Mouse (Mus musculus) hindbrain, embryonic 10.5 days (tissue): ENCODE measurements around the gene Tas2r108. TPM values are rescaled to one million over a fixed set of nuclear protein-coding genes. Genes with fewer than 3 reads are reported as not detected.

Source experiments
- DNase-seq: peaks from one replicate; pipeline ENCODE4 v3.0.0-alpha.2; 2017; ENCODE audit warnings: low spot score
- H3K27ac ChIP-seq: fragments of 300-500 bp; sonication (generic); 2 replicates; pipeline ENCODE4 v1.5.1; 2016; ENCODE audit warnings: mild to moderate bottlenecking, moderate library complexity
- H3K27me3 ChIP-seq: fragments of 300-500 bp; sonication (generic); 2 replicates; pipeline ENCODE4 v1.6.1; 2016; ENCODE audit warnings: mild to moderate bottlenecking; ENCODE audit not compliant: poor library complexity, insufficient read depth, severe bottlenecking
- H3K36me3 ChIP-seq: fragments of 300-500 bp; sonication (generic); 2 replicates; pipeline ENCODE4 v1.6.1; 2016; ENCODE audit warnings: mild to moderate bottlenecking, moderate library complexity
- H3K4me1 ChIP-seq: fragments of 300-500 bp; sonication (generic); replicated peaks from 2 replicates; pipeline ENCODE4 v1.6.1; 2016; ENCODE audit warnings: mild to moderate bottlenecking
- H3K4me3 ChIP-seq: fragments of 300-500 bp; sonication (generic); 2 replicates; pipeline ENCODE4 v1.5.1; 2016; ENCODE audit warnings: mild to moderate bottlenecking, moderate library complexity
- H3K9me3 ChIP-seq: fragments of 300-500 bp; sonication (generic); 2 replicates; pipeline ENCODE4 v1.6.1; 2016; ENCODE audit warnings: mild to moderate bottlenecking, moderate library complexity
- WGBS: fragments of 180-500 bp; shearing (Covaris S2); methylation state at CpG from one replicate; pipeline ENCODE4 v1.1.7; 2016; 5-methylcytosine and 5-hydroxymethylcytosine counted together
- polyA plus RNA-seq: library from polyadenylated mRNA; unstranded; fragments of >200 nt; fragmentation: Nextera tagmentation; extraction: Ambion mirVana; gene quantifications from 2 replicates; pipeline ENCODE4 v1.2.1, GENCODE M21; 2016

Tas2r108 gene
- 0.30 TPM in 1 of 2 replicates, not detected in the other for polyA plus RNA-seq

DNA sequence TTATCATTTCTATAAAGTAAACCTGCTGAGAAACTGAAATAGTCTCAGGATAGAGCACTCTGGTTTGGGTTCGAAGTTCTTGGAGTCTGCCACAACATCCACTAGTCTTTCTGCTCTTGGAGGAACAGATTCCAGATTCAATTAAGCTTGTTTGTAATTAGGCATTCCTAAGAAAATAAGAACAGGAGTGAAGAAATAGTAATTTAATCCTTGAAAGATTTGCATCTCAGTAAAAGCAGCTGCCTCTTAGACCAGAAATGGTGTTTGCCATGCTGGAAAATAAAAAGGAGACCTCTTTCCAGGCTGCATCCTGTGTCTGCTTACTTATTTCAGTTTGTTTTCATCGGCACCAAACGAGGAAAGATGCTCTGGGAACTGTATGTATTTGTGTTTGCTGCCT lies at the start of gene Tas2r108:
Gene Tas2r108, plus strand, starts transcription at position 301 of the 400 bp plus-strand sequence.
- Histone ChIP-seq H3K36me3 (no peaks in the 10 kb centered on the region), H3K4me1 (no peaks in the 10 kb centered on the region), H3K27me3 (no peaks in the 10 kb centered on the region), H3K4me3 (no peak within 1 kb of the TSS), H3K27ac (no peak within 1 kb of the TSS), H3K9me3 (no peaks in the 10 kb centered on the region)
- no peak for DNase-seq
- WGBS, result 91% methylated on average over 3 of the region's 3 CpGs

- H3K4me3 ChIP-seq, result no peak overlapping the region
- DNase-seq, result no peak
- H3K36me3 ChIP-seq, result no peaks in the 10 kb centered on the region
- no peak overlapping the region for H3K27ac ChIP-seq
- H3K27me3 ChIP-seq, result 0 out of 2 replicates have a peak, but pooled peaks cover 6% of the 10 kb centered on the region
- H3K9me3 ChIP-seq, result no peaks in the 10 kb centered on the region
- H3K4me1 ChIP-seq, result no peaks in the 10 kb centered on the region
These were observed 44.7 kb upstream of the Tas2r108 start for GRCm38 (mm10) chr6:40448626-40449025.

- WGBS, result 20% methylated on average over 7 of the region's 7 CpGs
- DNase-seq, result no peak
- no peaks in the 10 kb centered on the region for H3K9me3 ChIP-seq
These were observed 38.8 kb upstream of the Tas2r108 start for GRCm38 (mm10) chr6:40454436-40455041.

DNA sequence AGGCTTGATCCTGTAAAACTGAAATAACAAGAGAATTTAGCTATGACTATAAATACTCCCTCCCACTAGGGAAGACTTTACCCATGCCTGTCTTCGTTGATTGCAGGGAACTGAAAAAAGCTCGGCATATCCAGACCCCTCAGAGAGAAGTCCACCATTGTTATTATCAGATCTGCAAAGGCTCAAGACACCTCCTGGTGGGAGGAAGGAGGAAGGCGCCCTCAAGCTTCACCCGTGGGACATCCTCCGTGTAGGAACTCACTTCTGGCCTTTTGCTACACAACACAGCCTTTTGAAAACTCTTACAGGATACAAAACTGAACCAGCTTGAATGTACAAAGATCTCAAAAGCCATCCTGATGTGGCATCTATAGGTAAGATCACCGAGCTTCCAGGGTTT lies 27.6 kb upstream of the Tas2r108 start:
- Histone ChIP-seq H3K27ac (no peak overlapping the region), H3K9me3 (no peaks in the 10 kb centered on the region), H3K27me3 (no peaks in the 10 kb centered on the region), H3K36me3 (no peaks in the 10 kb centered on the region), H3K4me1 (no peaks in the 10 kb centered on the region), H3K4me3 (no peak overlapping the region)
- 55% methylated on average over 6 of the region's 6 CpGs for WGBS
- no peak for DNase-seq

More at GRCm38 (mm10) chr6:40454436-40455041, 38.8 kb upstream of the Tas2r108 start:
- Histone ChIP-seq H3K27me3 (no peaks in the 10 kb centered on the region), H3K36me3 (no peaks in the 10 kb centered on the region), H3K4me3 (no peak overlapping the region), H3K27ac (no peak overlapping the region), H3K4me1 (no peaks in the 10 kb centered on the region)

GRCm38 (mm10) chr6:40470916-40471719 lies 22.2 kb upstream of the Tas2r108 start, which contains the start of gene Ssbp1:
Gene Ssbp1, plus strand, starts transcription at chr6:40471352.
- Histone ChIP-seq H3K27me3 (no peaks in the 10 kb centered on the region), H3K27ac (peak within 1 kb of the TSS; percentile 98), H3K36me3 (peaks cover 32% of the 10 kb centered on the region), H3K4me3 (peak within 1 kb of the TSS; percentile 80), H3K9me3 (no peaks in the 10 kb centered on the region), H3K4me1 (peaks cover 6% of the 10 kb centered on the region)
- peak; percentile 94 for DNase-seq
- under 1% methylated on average over 54 of the region's 54 CpGs for WGBS

DNA sequence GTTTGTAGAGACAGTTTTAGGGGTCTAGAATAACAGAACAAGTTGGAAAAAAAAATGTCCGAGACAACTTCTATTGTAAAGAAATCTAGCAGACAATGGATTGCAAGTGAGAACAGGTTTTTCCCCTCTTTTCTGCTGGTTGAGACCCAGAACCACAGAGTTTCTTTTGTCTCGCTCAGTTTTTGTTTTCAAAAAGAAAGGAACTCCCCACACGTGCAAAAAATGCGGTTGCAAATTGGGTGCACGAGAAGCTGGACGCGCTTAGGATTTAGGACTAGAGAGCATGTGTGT lies 21.7 kb upstream of the Tas2r108 start:
- Histone ChIP-seq H3K9me3 (no peaks in the 10 kb centered on the region), H3K4me3 (peak overlapping the region; percentile 80), H3K36me3 (peaks cover 38% of the 10 kb centered on the region), H3K4me1 (peaks cover 6% of the 10 kb centered on the region), H3K27me3 (no peaks in the 10 kb centered on the region), H3K27ac (peak overlapping the region; percentile 98)
- 1% methylated on average over 7 of the region's 7 CpGs for WGBS
- DNase-seq, result no peak

GRCm38 (mm10) chr6:40476132-40476531 lies 17.2 kb upstream of the Tas2r108 start:
- H3K4me3 ChIP-seq, result no peak overlapping the region
- no peak for DNase-seq
- 93% methylated on average over 4 of the region's 4 CpGs for WGBS
- no peaks in the 10 kb centered on the region for H3K27me3 ChIP-seq
- peaks cover 6% of the 10 kb centered on the region for H3K4me1 ChIP-seq
- H3K9me3 ChIP-seq, result no peaks in the 10 kb centered on the region
- no peak overlapping the region for H3K27ac ChIP-seq
- H3K36me3 ChIP-seq, result peaks cover 72% of the 10 kb centered on the region

DNA sequence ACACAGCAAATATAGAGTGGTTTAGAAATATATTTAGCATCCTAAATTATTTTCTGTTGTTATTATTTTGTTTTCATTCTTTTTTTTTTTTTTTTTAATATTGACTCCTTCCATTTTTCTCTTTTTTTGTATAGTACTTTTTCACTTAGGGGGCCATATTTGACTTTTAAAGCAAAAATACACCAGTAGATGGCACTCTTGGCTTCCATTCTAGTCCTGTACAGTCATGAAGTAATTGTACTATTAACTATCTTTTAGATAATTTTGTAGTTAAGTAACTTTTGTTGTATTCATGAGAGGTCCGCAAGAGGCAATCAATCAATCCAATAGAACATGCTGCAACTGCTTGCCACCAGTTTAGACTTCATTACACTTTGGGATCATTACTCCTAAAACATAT lies 13.6 kb upstream of the Tas2r108 start:
- Histone ChIP-seq H3K27ac (no peak overlapping the region), H3K9me3 (no peaks in the 10 kb centered on the region), H3K4me3 (no peak overlapping the region), H3K36me3 (peaks cover 89% of the 10 kb centered on the region), H3K4me1 (no peaks in the 10 kb centered on the region), H3K27me3 (no peaks in the 10 kb centered on the region)
- no peak for DNase-seq
- 86% methylated on average over 1 of the region's 1 CpGs for WGBS

DNA sequence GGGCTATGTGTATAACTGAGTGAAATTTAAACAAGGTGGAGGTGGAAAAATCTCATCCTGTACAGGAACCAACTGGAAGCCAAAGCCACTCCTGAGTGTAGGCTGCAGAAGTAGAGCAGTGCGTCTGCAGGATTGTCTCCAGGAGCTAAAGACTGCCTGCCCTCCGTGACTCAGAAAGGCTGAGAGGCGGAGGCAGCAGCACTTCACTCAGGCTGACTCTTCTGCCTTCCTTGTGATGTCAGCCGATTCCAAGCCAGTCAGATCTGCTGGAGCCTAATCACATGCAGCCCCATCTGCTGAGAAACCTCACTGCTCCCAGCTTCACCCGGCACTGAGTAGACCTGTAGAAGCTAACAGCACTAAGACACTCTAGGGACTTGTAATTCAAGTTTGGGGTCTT lies 11.0 kb upstream of the Tas2r108 start:
- Histone ChIP-seq H3K27ac (no peak overlapping the region), H3K4me3 (no peak overlapping the region), H3K4me1 (no peaks in the 10 kb centered on the region), H3K27me3 (no peaks in the 10 kb centered on the region), H3K9me3 (no peaks in the 10 kb centered on the region), H3K36me3 (peaks cover 79% of the 10 kb centered on the region)
- DNase-seq, result no peak
- 92% methylated on average over 5 of the region's 5 CpGs for WGBS

- DNase-seq, result no peak
- H3K27ac ChIP-seq, result no peak within 1 kb of the TSS
- H3K4me1 ChIP-seq, result no peaks in the 10 kb centered on the region
- peaks cover 4% of the 10 kb centered on the region for H3K36me3 ChIP-seq
- no peaks in the 10 kb centered on the region for H3K9me3 ChIP-seq
- H3K4me3 ChIP-seq, result no peak within 1 kb of the TSS
- H3K27me3 ChIP-seq, result no peaks in the 10 kb centered on the region
These were observed 2.4 kb upstream of the Tas2r108 start, which contains the start of gene Tas2r137 for GRCm38 (mm10) chr6:40490933-40491332. Gene Tas2r137, plus strand, starts transcription at chr6:40491233.

GRCm38 (mm10) chr6:40519408-40519807 lies 26.1 kb downstream of the Tas2r108 start, which contains the start of gene Prss37:
Gene Prss37, minus strand, starts transcription at chr6:40519508.
- H3K4me3 ChIP-seq, result no peak within 1 kb of the TSS
- DNase-seq, result no peak
- no peaks in the 10 kb centered on the region for H3K36me3 ChIP-seq
- H3K9me3 ChIP-seq, result no peaks in the 10 kb centered on the region
- WGBS, result 83% methylated on average over 1 of the region's 1 CpGs
- no peaks in the 10 kb centered on the region for H3K4me1 ChIP-seq
- no peaks in the 10 kb centered on the region for H3K27me3 ChIP-seq
- no peak within 1 kb of the TSS for H3K27ac ChIP-seq
